Mouse (Mus musculus) testis, adult 2 months (tissue): ENCODE data around the gene Cyp1a2. TPM values are rescaled to one million over a fixed set of nuclear protein-coding genes. Genes with fewer than 3 reads are reported as not detected.

Experiments used
- H3K27ac ChIP-seq: fragments of 200-500 bp; 2 replicates; pipeline ENCODE4 v1.5.1; 2012; ENCODE audit warnings: low read depth, low read length; ENCODE audit not compliant: control insufficient read depth, insufficient read depth
- H3K27me3 ChIP-seq: fragments of 200-500 bp; 2 replicates; pipeline ENCODE4 v1.6.1; 2012; ENCODE audit warnings: mild to moderate bottlenecking, low read length, moderate library complexity; ENCODE audit not compliant: control insufficient read depth, insufficient read depth
- H3K36me3 ChIP-seq: fragments of 200-500 bp; 2 replicates; pipeline ENCODE4 v1.6.1; 2012; ENCODE audit warnings: mild to moderate bottlenecking, low read length; ENCODE audit not compliant: control insufficient read depth, insufficient read depth
- H3K4me1 ChIP-seq: fragments of 200-500 bp; 2 replicates; pipeline ENCODE4 v1.6.1; 2012; ENCODE audit warnings: low read length; ENCODE audit not compliant: control insufficient read depth, insufficient read depth
- H3K4me3 ChIP-seq: fragments of 200-500 bp; 2 replicates; pipeline ENCODE4 v1.5.1; 2012; ENCODE audit warnings: low read depth, mild to moderate bottlenecking, low read length, moderate library complexity, mixed read lengths; ENCODE audit not compliant: control insufficient read depth
- CTCF ChIP-seq: fragments of 200-500 bp; IDR thresholded peaks from 2 replicates; pipeline ENCODE4 v1.5.1; 2012; ENCODE audit warnings: low read depth, mild to moderate bottlenecking, inconsistent platforms, low read length, moderate library complexity; ENCODE audit not compliant: control insufficient read depth, insufficient read depth, insufficient replicate concordance
- POLR2A ChIP-seq: fragments of 200-500 bp; IDR thresholded peaks from 2 replicates; pipeline ENCODE4 v1.6.1; 2012; ENCODE audit warnings: low read depth, mild to moderate bottlenecking, inconsistent platforms, low read length, moderate library complexity; ENCODE audit not compliant: control insufficient read depth
- polyA plus RNA-seq: library from polyadenylated mRNA; depleted of rRNA; stranded (reverse); fragments of >200 nt; gene quantifications from 2 replicates; pipeline ENCODE4 v1.2.3, GENCODE M21; 2012; rRNA removed

The Cyp1a2 gene
- polyA plus RNA-seq, 1 experiment: 0.16 TPM

- Histone ChIP-seq H3K4me1 (no peaks in the 10 kb centered on the region; the same call in 1 of the 2 replicates), H3K4me3 (no peak overlapping the region), H3K36me3 (no peaks in the 10 kb centered on the region), H3K27ac (no peak overlapping the region), H3K27me3 (no peaks in the 10 kb centered on the region)
- TF ChIP-seq CTCF (peak; percentile 99), POLR2A (no peak)
Observed at GRCm38 (mm10) chr9:57629118-57629874, 54.2 kb downstream of the Cyp1a2 start.

DNA sequence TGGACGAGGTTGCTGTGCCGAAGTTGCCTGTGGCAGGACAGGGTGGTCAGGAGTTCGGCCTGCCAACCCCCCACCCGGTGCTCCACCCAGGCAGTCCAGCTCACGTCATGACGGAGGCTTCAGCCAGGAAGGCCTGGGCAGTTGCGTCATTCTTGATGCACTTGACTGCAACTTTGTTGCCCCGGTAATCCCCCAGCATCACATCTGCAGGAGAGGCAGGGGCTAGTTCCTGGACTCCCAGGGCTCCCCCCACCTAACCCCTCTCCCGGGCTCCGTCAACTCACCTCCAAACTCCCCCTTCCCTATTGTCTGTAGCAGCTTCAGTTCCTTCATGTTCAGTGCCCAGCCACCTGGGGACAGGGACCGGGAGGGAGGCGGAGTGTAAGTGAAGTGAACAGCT, 54.8 kb downstream of the Cyp1a2 start:
- Histone ChIP-seq H3K4me1 (no peaks in the 10 kb centered on the region; the same call in 1 of the 2 replicates), H3K4me3 (no peak overlapping the region), H3K27ac (no peak overlapping the region), H3K27me3 (no peaks in the 10 kb centered on the region), H3K36me3 (no peaks in the 10 kb centered on the region)
- no peak for TF ChIP-seq CTCF
- no peak for TF ChIP-seq POLR2A

DNA sequence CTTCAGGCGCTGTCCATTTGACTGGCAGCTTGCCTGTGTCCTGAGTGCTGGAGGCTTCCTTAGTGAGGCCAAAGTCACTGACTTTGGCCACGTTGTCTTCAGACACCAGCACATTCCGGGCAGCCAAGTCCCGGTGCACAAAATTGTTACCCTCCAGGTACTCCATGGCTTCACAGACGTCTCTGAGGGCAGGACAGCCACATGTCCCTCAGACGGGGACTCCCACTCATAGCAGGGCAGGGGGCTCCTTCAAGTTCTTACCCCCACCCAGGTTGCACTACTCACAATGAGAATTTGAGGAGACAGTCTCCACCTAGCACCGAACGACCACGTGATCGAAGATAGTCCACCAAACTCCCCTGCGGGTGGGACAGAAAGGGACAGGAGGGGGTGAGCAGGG, 55.6 kb downstream of the Cyp1a2 start:
- H3K36me3 ChIP-seq: no peaks in the 10 kb centered on the region
- no peak for TF ChIP-seq POLR2A
- TF ChIP-seq CTCF: no peak
- no peaks in the 10 kb centered on the region; the same call in 1 of the 2 replicates for H3K4me1 ChIP-seq
- H3K27ac ChIP-seq: no peak overlapping the region
- H3K27me3 ChIP-seq: no peaks in the 10 kb centered on the region
- H3K4me3 ChIP-seq: no peak overlapping the region

- no peaks in the 10 kb centered on the region for H3K27me3 ChIP-seq
- H3K4me1 ChIP-seq: no peaks in the 10 kb centered on the region; the same call in 1 of the 2 replicates
- H3K27ac ChIP-seq: no peak overlapping the region
- H3K36me3 ChIP-seq: no peaks in the 10 kb centered on the region
- TF ChIP-seq CTCF: no peak
- no peak for TF ChIP-seq POLR2A
- H3K4me3 ChIP-seq: no peak overlapping the region
Observed at GRCm38 (mm10) chr9:57627191-57627590, 56.3 kb downstream of the Cyp1a2 start.

Other genes with a start within 250 kb of the Cyp1a2 start
- gene Ppcdc, start 243.6 kb downstream of the Cyp1a2 start, polyA plus RNA-seq: 37.5 and 39.1 TPM in 2 replicates
- 5.7 and 6.2 TPM in 2 replicates for gene Scamp5, start 215.6 kb downstream of the Cyp1a2 start, polyA plus RNA-seq
- gene Rpp25, start 179.7 kb downstream of the Cyp1a2 start, polyA plus RNA-seq: 0.20 and 0.55 TPM in 2 replicates
- 335 and 344 TPM in 2 replicates for gene Cox5a, start 162.4 kb downstream of the Cyp1a2 start, polyA plus RNA-seq
- gene Fam219b, start 146.2 kb downstream of the Cyp1a2 start, polyA plus RNA-seq: 2.3 and 2.8 TPM in 2 replicates
- gene Mpi, start 130.9 kb downstream of the Cyp1a2 start, polyA plus RNA-seq: 268 and 282 TPM in 2 replicates
- gene Scamp2, start 122.8 kb downstream of the Cyp1a2 start, polyA plus RNA-seq: 465 and 495 TPM in 2 replicates
- 9.2 and 9.5 TPM in 2 replicates for gene Ulk3, start 94.3 kb downstream of the Cyp1a2 start, polyA plus RNA-seq
- gene Cplx3, start 77.4 kb downstream of the Cyp1a2 start, polyA plus RNA-seq: 0.16 TPM in 1 of 2 replicates, not detected in the other
- gene Lman1l, start 62.9 kb downstream of the Cyp1a2 start, polyA plus RNA-seq: 0.06 TPM in 1 of 2 replicates, not detected in the other
- 13.4 and 13.9 TPM in 2 replicates for gene Csk, start 30.1 kb downstream of the Cyp1a2 start, polyA plus RNA-seq
- gene Cyp1a1, start 4.2 kb upstream of the Cyp1a2 start, polyA plus RNA-seq: 0.09 and 0.11 TPM in 2 replicates
- 8.0 and 8.1 TPM in 2 replicates for gene Edc3, start 24.8 kb upstream of the Cyp1a2 start, polyA plus RNA-seq
- gene Clk3, start 82.2 kb upstream of the Cyp1a2 start, polyA plus RNA-seq: 197 and 224 TPM in 2 replicates
- gene Arid3b, start 153.1 kb upstream of the Cyp1a2 start, polyA plus RNA-seq: 42.9 and 44.8 TPM in 2 replicates
- 714 and 753 TPM in 2 replicates for gene Ubl7, start 227.3 kb upstream of the Cyp1a2 start, polyA plus RNA-seq